Mouse (Mus musculus) midbrain, embryonic 14.5 days (tissue): ENCODE results near the gene Rcl1. TPM values are rescaled to one million over a fixed set of nuclear protein-coding genes. Genes with fewer than 3 reads are reported as not detected.

ENCODE experiments used
- ATAC-seq: fragments of 200-750 bp; cut with Nextera tagmentation; 2 replicates; pipeline ENCODE4 v1.8.0; 2017; ENCODE audit warnings: moderate number of reproducible peaks, moderate library complexity; ENCODE audit not compliant: low FRiP score, low TSS enrichment
- DNase-seq: peaks from one replicate; pipeline ENCODE4 v3.0.0-alpha.2; 2015
- H3K27ac ChIP-seq: fragments of 300-500 bp; sonication (generic); replicated peaks from 2 replicates; pipeline ENCODE4 v1.5.1; 2014; ENCODE audit warnings: mild to moderate bottlenecking, low read depth, low read length, moderate library complexity
- H3K27me3 ChIP-seq: fragments of 300-500 bp; sonication (generic); 2 replicates; pipeline ENCODE4 v1.6.1; 2014; ENCODE audit warnings: low read length, control low read depth, mixed read lengths; ENCODE audit not compliant: control insufficient read depth, insufficient read depth
- H3K36me3 ChIP-seq: fragments of 300-500 bp; sonication (generic); 2 replicates; pipeline ENCODE4 v1.6.1; 2014; ENCODE audit warnings: low read length, control low read depth; ENCODE audit not compliant: control insufficient read depth, insufficient read depth
- H3K4me1 ChIP-seq: fragments of 300-500 bp; sonication (generic); 2 replicates; pipeline ENCODE4 v1.6.1; 2014; ENCODE audit warnings: mild to moderate bottlenecking, antibody characterized with exemption, low read length, control low read depth; ENCODE audit not compliant: control insufficient read depth, insufficient read depth
- H3K4me2 ChIP-seq: fragments of 300-500 bp; sonication (generic); 2 replicates; pipeline ENCODE4 v1.6.1; 2014; ENCODE audit warnings: mild to moderate bottlenecking, low read length, moderate library complexity
- H3K4me3 ChIP-seq: fragments of 300-500 bp; sonication (generic); replicated peaks from 2 replicates; pipeline ENCODE4 v1.5.1; 2014; ENCODE audit warnings: low read depth, low read length
- H3K9ac ChIP-seq: fragments of 300-500 bp; sonication (generic); replicated peaks from 2 replicates; pipeline ENCODE4 v1.6.1; 2014; ENCODE audit warnings: mild to moderate bottlenecking, low read length, moderate library complexity
- H3K9me3 ChIP-seq: fragments of 300-500 bp; sonication (generic); 2 replicates; pipeline ENCODE4 v1.6.1; 2016; ENCODE audit warnings: low read length, control low read depth, mixed read lengths; ENCODE audit not compliant: control insufficient read depth
- WGBS: fragments of 180-500 bp; shearing (Covaris S2); extraction: QIAGEN DNeasy Blood & Tissue Kit; methylation state at CpG from one replicate; pipeline ENCODE4 v1.1.7; 2014; 5-methylcytosine and 5-hydroxymethylcytosine counted together
- polyA plus RNA-seq: library from polyadenylated mRNA; unstranded; fragments of >200 nt; fragmentation: Nextera tagmentation; extraction: Ambion mirVana; gene quantifications from 2 replicates; pipeline ENCODE4 v1.2.1, GENCODE M21; 2014

Gene Rcl1
- polyA plus RNA-seq, 1 experiment from 2014 or later: 33.2 TPM

DNA sequence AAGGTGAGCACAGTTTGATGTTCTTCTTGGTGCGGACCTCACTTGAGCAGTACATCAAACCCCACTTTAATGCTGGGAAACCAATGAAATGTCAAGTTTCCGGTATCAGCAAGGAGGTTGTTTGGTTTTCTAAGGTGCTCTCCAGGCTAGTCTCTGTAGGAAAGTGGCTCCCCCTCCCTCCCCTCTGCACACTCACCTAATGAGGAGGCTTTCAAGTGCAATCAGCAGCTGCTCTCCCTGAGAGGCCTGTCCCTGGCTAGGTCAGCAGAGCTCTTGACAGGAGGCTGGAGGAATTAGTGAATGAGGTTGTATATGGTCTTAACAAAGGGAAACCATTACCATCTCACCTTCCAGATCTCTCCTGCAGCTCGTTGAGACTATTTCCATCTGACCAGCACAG lies 54.4 kb downstream of the Rcl1 start:
- ATAC-seq (no peak), DNase-seq (no peak)
- H3K27me3 ChIP-seq: no peaks in the 10 kb centered on the region
- H3K4me1 ChIP-seq: no peaks in the 10 kb centered on the region
- no peaks in the 10 kb centered on the region for H3K36me3 ChIP-seq
- no peak overlapping the region for H3K9ac ChIP-seq
- 85% methylated on average over 3 of the region's 3 CpGs for WGBS
- no peak overlapping the region for H3K27ac ChIP-seq
- H3K4me2 ChIP-seq: no peak overlapping the region
- H3K4me3 ChIP-seq: no peak overlapping the region
- H3K9me3 ChIP-seq: no peaks in the 10 kb centered on the region

DNA sequence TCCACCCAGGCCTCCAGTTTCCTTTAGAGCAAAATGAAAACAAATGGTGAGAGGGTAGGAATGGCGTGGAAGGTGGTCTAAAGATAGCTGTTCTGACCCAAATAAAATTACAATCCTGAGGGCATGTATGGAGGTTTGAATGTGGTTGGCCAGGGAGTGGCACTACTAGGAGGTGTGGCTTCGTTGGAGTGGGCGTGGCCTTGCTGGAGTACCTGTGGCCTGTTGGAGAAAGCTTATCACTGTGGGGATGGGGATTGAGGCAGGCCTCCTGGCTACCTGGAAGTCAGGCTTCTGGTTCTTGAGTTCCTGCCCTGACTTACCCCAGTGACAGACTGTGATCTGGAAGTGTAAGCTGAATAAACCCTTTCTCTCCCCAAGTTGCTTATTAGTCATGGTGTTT lies 55.2 kb downstream of the Rcl1 start:
- H3K9ac ChIP-seq: no peak overlapping the region
- no peaks in the 10 kb centered on the region for H3K27me3 ChIP-seq
- no peaks in the 10 kb centered on the region for H3K9me3 ChIP-seq
- DNase-seq: no peak
- WGBS: 61% methylated on average over 3 of the region's 3 CpGs
- H3K4me3 ChIP-seq: no peak overlapping the region
- no peak for ATAC-seq
- no peak overlapping the region for H3K27ac ChIP-seq
- no peak overlapping the region for H3K4me2 ChIP-seq
- no peaks in the 10 kb centered on the region for H3K4me1 ChIP-seq
- no peaks in the 10 kb centered on the region for H3K36me3 ChIP-seq

DNA sequence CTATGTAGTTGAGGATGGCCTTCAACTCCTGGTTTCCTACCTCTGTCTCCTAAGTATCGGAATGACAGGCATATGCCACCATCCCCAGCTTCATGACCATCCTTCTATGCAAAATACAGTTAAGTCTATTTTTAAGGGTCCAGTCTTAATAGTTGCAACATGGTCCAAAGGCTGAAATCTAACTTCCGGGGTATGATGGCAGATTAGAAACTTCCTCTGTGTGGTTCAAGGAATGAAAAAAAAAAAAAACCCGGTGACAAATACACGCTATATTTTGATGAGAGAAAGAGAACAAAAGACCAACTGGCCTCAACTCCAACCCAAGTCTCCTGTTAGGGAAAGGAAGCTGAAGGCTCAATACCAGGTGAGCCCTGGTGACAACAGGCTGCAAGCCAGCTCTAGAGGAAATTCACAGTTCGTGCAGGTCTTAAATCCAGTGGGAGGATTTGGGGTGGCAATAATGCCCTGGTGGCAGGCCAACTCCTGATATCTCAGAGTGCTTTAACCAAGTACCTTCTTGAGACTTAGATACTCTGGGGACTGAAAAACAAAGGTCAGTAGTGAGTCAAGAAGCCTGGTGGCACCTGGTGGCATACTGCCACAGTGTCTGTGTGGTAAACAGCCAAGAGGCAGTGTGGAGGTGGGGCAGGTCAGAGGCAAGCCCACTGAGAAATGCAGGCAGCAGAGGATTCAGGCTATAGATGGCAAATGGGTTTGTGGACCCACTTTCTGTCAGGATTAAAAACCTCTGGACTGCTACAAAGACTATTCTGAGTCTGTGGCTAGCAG lies 56.7 kb downstream of the Rcl1 start:
- ATAC-seq: no peak
- no peaks in the 10 kb centered on the region for H3K27me3 ChIP-seq
- 91% methylated on average over 5 of the region's 5 CpGs for WGBS
- no peak overlapping the region for H3K4me3 ChIP-seq
- H3K4me1 ChIP-seq: no peaks in the 10 kb centered on the region
- H3K9me3 ChIP-seq: no peaks in the 10 kb centered on the region
- no peaks in the 10 kb centered on the region for H3K36me3 ChIP-seq
- H3K9ac ChIP-seq: no peak overlapping the region
- no peak overlapping the region for H3K27ac ChIP-seq
- no peak for DNase-seq
- H3K4me2 ChIP-seq: no peak overlapping the region

DNA sequence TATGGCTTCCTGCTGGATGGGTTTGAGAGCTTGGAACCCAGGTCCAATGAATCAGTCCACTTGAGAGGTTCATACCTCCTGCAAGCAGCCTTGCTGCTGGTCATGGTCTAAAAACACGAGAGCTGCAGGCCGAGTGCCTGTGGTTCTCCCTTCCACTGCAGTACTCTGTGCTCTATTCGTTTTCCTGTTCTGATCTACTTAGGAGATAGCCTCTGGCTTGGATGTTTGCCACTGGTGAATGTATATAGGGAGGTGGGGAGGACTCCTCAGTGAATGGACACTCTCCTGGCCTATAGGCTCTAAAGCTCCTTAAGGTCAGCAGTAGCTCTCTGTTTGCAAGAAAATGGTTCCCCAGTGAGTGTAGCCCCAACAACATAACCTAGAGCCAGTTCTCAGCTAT lies 57.3 kb downstream of the Rcl1 start:
- no peak for DNase-seq
- no peak for ATAC-seq
- H3K36me3 ChIP-seq: no peaks in the 10 kb centered on the region
- no peaks in the 10 kb centered on the region for H3K9me3 ChIP-seq
- H3K4me2 ChIP-seq: no peak overlapping the region
- 86% methylated on average over 3 of the region's 3 CpGs for WGBS
- H3K27me3 ChIP-seq: no peaks in the 10 kb centered on the region
- no peak overlapping the region for H3K27ac ChIP-seq
- H3K4me1 ChIP-seq: no peaks in the 10 kb centered on the region
- H3K9ac ChIP-seq: no peak overlapping the region
- no peak overlapping the region for H3K4me3 ChIP-seq

DNA sequence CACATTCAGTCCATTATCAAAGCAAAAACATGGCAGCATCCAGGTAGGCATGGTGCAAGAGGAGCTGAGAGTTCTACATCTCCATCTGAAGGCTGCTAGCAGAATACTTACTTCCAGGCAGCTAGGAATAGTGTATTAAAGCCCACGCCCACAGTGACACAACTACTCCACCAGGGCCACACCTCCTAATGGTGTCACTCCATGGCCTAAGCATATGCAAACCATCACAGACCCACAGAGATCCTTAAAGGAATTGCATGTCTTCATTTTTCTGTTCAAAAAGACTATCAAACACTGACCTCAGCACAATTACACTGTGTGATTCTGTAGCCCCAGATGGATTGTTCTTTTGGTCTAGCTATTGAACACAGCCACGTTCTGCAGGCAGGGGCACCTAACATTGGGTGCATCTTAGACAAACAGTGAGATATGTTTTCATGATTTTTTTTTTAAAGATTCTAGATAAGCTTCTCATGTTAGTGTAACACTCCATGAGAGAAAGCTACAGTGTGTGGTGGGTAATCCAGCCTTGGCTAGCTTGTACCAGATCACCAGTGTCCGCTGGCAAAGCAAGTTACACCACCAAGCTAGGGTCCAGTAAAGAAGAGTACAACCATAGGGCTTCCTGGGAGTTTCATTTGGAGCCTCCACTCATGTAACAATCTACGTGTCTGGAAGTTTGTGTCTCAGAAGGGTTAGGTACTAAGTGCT lies 62.8 kb downstream of the Rcl1 start:
- ATAC-seq (no peak), DNase-seq (no peak)
- H3K9me3 ChIP-seq: no peaks in the 10 kb centered on the region
- H3K4me2 ChIP-seq: no peak overlapping the region
- no peaks in the 10 kb centered on the region for H3K27me3 ChIP-seq
- 90% methylated on average over 4 of the region's 4 CpGs for WGBS
- H3K36me3 ChIP-seq: no peaks in the 10 kb centered on the region
- H3K4me3 ChIP-seq: no peak overlapping the region
- no peaks in the 10 kb centered on the region for H3K4me1 ChIP-seq
- no peak overlapping the region for H3K27ac ChIP-seq
- H3K9ac ChIP-seq: no peak overlapping the region

DNA sequence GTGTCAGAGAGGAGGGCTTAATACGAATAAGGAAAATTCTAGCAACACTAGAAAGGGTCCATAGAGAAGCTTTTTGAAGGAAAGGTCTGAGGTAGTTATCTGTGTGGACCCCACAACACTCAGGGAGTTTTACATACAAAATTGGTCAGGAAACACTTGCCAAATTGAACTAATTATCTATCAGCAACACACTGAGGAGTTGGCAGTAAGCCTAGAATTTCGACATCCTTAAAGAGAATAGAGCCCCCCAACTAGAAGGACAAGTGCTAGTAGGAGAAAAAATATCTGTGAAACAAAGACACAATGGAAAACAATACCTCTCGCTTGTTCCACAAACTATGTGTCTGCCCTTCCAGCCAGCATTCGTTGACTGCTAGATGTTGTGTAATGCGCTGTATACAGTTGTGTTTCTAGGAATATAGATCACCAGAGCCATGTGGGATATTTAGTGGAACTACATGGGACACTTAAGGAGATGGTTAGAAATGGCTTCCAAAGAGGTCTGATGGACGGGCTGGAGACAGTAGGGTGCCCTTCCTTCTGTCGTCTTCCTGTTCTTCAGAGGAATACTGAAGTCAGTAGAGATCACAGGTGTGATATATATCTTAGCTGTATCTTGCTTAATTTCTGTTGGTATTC lies 63.5 kb downstream of the Rcl1 start:
- no peak for ATAC-seq
- Histone ChIP-seq H3K27ac (no peak overlapping the region), H3K4me1 (no peaks in the 10 kb centered on the region), H3K4me3 (no peak overlapping the region), H3K27me3 (no peaks in the 10 kb centered on the region), H3K4me2 (no peak overlapping the region), H3K9me3 (no peaks in the 10 kb centered on the region), H3K9ac (no peak overlapping the region), H3K36me3 (no peaks in the 10 kb centered on the region)
- peak; percentile 18 for DNase-seq
- 92% methylated on average over 7 of the region's 7 CpGs for WGBS

DNA sequence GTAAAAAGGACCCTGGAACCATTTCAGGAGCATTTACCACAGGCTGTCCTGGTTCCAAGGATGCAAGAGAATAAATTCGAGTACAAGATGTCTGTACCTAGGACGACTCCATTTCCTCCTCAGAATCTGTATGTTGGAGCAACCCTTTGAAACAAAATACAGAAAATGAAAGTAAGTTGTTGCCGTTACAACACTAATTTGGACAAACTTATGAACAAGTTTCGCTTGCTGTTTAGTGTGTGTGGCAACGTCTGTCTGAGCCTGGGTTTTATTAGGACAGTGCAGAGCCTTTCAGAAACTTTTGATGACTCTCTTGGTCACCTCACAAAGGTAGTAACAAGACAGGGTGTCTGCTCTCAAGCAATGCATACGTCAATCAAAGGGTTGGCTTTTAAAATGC lies 66.8 kb downstream of the Rcl1 start:
- no peak for DNase-seq
- Histone ChIP-seq H3K4me1 (no peaks in the 10 kb centered on the region), H3K27ac (no peak overlapping the region), H3K36me3 (no peaks in the 10 kb centered on the region), H3K4me2 (no peak overlapping the region), H3K4me3 (no peak overlapping the region), H3K27me3 (no peaks in the 10 kb centered on the region), H3K9ac (no peak overlapping the region), H3K9me3 (no peaks in the 10 kb centered on the region)
- 80% methylated on average over 6 of the region's 6 CpGs for WGBS
- ATAC-seq: no peak

DNA sequence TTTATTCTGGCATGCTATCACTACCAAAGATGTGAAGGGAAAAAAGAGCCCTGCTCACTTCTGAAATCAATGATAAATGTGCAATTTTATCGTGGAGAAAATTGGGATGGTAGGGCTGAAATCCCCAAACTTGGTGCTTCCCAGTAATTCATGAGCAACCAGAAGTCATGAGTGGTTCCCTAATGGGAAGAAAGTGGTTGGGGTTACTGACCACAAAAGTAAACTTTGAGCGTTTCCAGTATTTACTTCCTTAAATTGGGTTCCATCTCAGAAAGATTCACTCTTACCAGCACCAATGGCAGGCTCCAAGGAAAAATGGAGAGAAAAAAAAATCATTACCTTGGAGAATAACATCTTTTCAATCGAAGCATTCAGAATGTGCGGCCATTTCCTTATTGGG lies 79.2 kb downstream of the Rcl1 start:
- H3K36me3 ChIP-seq: no peaks in the 10 kb centered on the region
- H3K9me3 ChIP-seq: 0 out of 2 replicates have a peak, but pooled peaks cover 4% of the 10 kb centered on the region
- no peak overlapping the region for H3K27ac ChIP-seq
- no peak overlapping the region for H3K4me3 ChIP-seq
- 89% methylated on average over 4 of the region's 4 CpGs for WGBS
- H3K4me1 ChIP-seq: no peaks in the 10 kb centered on the region
- DNase-seq: no peak
- H3K4me2 ChIP-seq: no peak overlapping the region
- no peak overlapping the region for H3K9ac ChIP-seq
- no peak for ATAC-seq
- no peaks in the 10 kb centered on the region for H3K27me3 ChIP-seq
